Mouse (Mus musculus) midbrain, embryonic 12.5 days (tissue): ENCODE results near the gene Snd1. TPM values are rescaled to one million over a fixed set of nuclear protein-coding genes. Genes with fewer than 3 reads are reported as not detected.

Experiments used
- ATAC-seq: fragments of 200-750 bp; cut with Nextera tagmentation; 2 replicates; pipeline ENCODE4 v1.8.0; 2017; ENCODE audit warnings: low read depth, moderate TSS enrichment, moderate library complexity; ENCODE audit not compliant: low FRiP score
- H3K27ac ChIP-seq: fragments of 300-500 bp; sonication (generic); replicated peaks from 2 replicates; pipeline ENCODE4 v1.5.1; 2016; ENCODE audit warnings: mild to moderate bottlenecking
- H3K27me3 ChIP-seq: fragments of 300-500 bp; sonication (generic); 2 replicates; pipeline ENCODE4 v1.6.1; 2016; ENCODE audit warnings: mild to moderate bottlenecking
- H3K36me3 ChIP-seq: fragments of 300-500 bp; sonication (generic); 2 replicates; pipeline ENCODE4 v1.6.1; 2016
- H3K4me1 ChIP-seq: fragments of 300-500 bp; sonication (generic); 2 replicates; pipeline ENCODE4 v1.6.1; 2016
- H3K4me2 ChIP-seq: fragments of 300-500 bp; sonication (generic); replicated peaks from 2 replicates; pipeline ENCODE4 v1.6.1; 2016; ENCODE audit warnings: mild to moderate bottlenecking, moderate library complexity
- H3K4me3 ChIP-seq: fragments of 300-500 bp; sonication (generic); 2 replicates; pipeline ENCODE4 v1.5.1; 2016; ENCODE audit warnings: mild to moderate bottlenecking
- H3K9ac ChIP-seq: fragments of 300-500 bp; sonication (generic); replicated peaks from 2 replicates; pipeline ENCODE4 v1.6.1; 2016; ENCODE audit warnings: mild to moderate bottlenecking, moderate library complexity
- H3K9me3 ChIP-seq: fragments of 300-500 bp; sonication (generic); 2 replicates; pipeline ENCODE4 v1.6.1; 2016; ENCODE audit warnings: mild to moderate bottlenecking
- WGBS: fragments of 180-500 bp; shearing (Covaris S2); methylation state at CpG from one replicate; pipeline ENCODE4 v1.1.7; 2016; 5-methylcytosine and 5-hydroxymethylcytosine counted together
- polyA plus RNA-seq: library from polyadenylated mRNA; unstranded; fragments of >200 nt; fragmentation: Nextera tagmentation; extraction: Ambion mirVana; gene quantifications from 2 replicates; pipeline ENCODE4 v1.2.1, GENCODE M21; 2016

The Snd1 gene
- polyA plus RNA-seq, 1 experiment from 2014 or later: 106 TPM

GRCm38 (mm10) chr6:28729236-28729635, 254.3 kb downstream of the Snd1 start:
- 54% methylated on average over 3 of the region's 3 CpGs for WGBS
- Histone ChIP-seq H3K27ac (0 out of 2 replicates have a peak overlapping the region, but pooled peaks have one; percentile 35), H3K4me1 (peaks cover 19% of the 10 kb centered on the region), H3K4me3 (no peak overlapping the region), H3K9me3 (no peaks in the 10 kb centered on the region), H3K36me3 (no peaks in the 10 kb centered on the region), H3K4me2 (no peak overlapping the region; the same call in 1 of the 2 replicates), H3K27me3 (no peaks in the 10 kb centered on the region), H3K9ac (no peak overlapping the region)
- ATAC-seq: 0 out of 2 replicates have a peak, but pooled peaks have one; percentile 34

- peak; percentile 19; the same call in 1 of the 2 replicates for ATAC-seq
- H3K27me3 ChIP-seq: no peaks in the 10 kb centered on the region
- 0 out of 2 replicates have a peak overlapping the region, but pooled peaks have one; percentile 35 for H3K27ac ChIP-seq
Observed at GRCm38 (mm10) chr6:28729649-28730048, 254.7 kb downstream of the Snd1 start.

DNA sequence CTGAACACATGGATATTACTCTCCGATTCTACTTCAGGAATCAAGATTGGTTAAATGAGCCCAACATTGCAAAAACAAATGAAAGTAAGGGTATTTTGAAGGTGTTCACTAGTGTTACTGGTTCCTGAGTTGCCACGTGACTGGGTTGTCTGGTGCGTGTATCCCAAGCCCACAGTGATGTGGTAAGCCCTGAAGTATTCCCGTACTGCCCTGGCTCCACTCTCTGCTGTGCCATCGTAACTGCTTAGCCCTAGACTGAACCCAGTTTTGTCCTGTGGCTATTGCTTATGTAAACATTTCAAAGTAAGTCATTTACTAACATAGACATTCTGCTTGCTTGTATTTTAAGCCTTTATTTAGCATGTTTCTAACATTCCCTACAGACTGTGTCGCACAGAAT, 256.3 kb downstream of the Snd1 start:
- Histone ChIP-seq H3K9me3 (no peaks in the 10 kb centered on the region), H3K9ac (no peak overlapping the region), H3K27me3 (no peaks in the 10 kb centered on the region), H3K36me3 (no peaks in the 10 kb centered on the region), H3K4me1 (peaks cover 19% of the 10 kb centered on the region), H3K4me3 (no peak overlapping the region), H3K27ac (no peak overlapping the region), H3K4me2 (no peak overlapping the region)
- WGBS: 94% methylated on average over 6 of the region's 6 CpGs
- ATAC-seq: no peak

More at GRCm38 (mm10) chr6:28729649-28730048, 254.7 kb downstream of the Snd1 start:
- WGBS: 31% methylated on average over 2 of the region's 2 CpGs
- H3K9me3 ChIP-seq: no peaks in the 10 kb centered on the region
- H3K4me3 ChIP-seq: no peak overlapping the region
- no peak overlapping the region; the same call in 1 of the 2 replicates for H3K4me2 ChIP-seq
- no peaks in the 10 kb centered on the region for H3K36me3 ChIP-seq
- peaks cover 19% of the 10 kb centered on the region for H3K4me1 ChIP-seq
- H3K9ac ChIP-seq: no peak overlapping the region

GRCm38 (mm10) chr6:28733884-28734647, 259.1 kb downstream of the Snd1 start:
- Histone ChIP-seq H3K4me1 (peaks cover 10% of the 10 kb centered on the region), H3K27me3 (no peaks in the 10 kb centered on the region), H3K9ac (no peak overlapping the region), H3K9me3 (no peaks in the 10 kb centered on the region), H3K4me3 (no peak overlapping the region), H3K36me3 (no peaks in the 10 kb centered on the region), H3K4me2 (no peak overlapping the region), H3K27ac (no peak overlapping the region)
- ATAC-seq: no peak
- WGBS: 75% methylated on average over 5 of the region's 5 CpGs

GRCm38 (mm10) chr6:28735116-28735515, 260.2 kb downstream of the Snd1 start:
- no peak for ATAC-seq
- no peaks in the 10 kb centered on the region for H3K27me3 ChIP-seq
- no peak overlapping the region for H3K4me2 ChIP-seq
- no peak overlapping the region for H3K27ac ChIP-seq
- no peak overlapping the region for H3K9ac ChIP-seq
- no peak overlapping the region for H3K4me3 ChIP-seq
- WGBS: 80% methylated on average over 9 of the region's 9 CpGs
- no peaks in the 10 kb centered on the region for H3K9me3 ChIP-seq
- no peaks in the 10 kb centered on the region for H3K36me3 ChIP-seq
- H3K4me1 ChIP-seq: no peaks in the 10 kb centered on the region

DNA sequence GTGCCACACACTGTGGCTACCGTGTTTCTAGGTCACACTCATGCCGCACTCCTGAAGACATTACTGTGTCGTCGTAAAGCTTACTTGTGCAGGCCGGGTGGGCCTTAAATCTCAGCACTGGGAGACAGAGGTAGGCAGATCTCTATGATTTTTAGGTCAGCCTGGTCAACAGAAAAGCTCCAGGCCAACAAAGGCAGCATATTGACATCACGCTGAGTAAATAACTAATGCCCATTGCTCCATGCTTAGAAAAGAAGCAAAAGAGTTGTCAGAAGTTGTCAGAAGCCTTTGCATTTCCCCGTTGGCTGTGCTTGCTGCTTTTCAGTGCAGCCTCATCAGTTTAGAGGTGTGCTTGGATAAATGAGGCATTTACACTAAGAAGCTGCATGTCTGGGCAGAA, 261.7 kb downstream of the Snd1 start:
- Histone ChIP-seq H3K4me3 (no peak overlapping the region), H3K9ac (no peak overlapping the region), H3K4me1 (no peaks in the 10 kb centered on the region), H3K4me2 (no peak overlapping the region), H3K27ac (no peak overlapping the region), H3K27me3 (no peaks in the 10 kb centered on the region), H3K9me3 (no peaks in the 10 kb centered on the region), H3K36me3 (no peaks in the 10 kb centered on the region)
- ATAC-seq: no peak
- WGBS: 61% methylated on average over 7 of the region's 7 CpGs

GRCm38 (mm10) chr6:28737601-28738000, 262.7 kb downstream of the Snd1 start:
- H3K27me3 ChIP-seq: no peaks in the 10 kb centered on the region
- H3K4me1 ChIP-seq: no peaks in the 10 kb centered on the region
- WGBS: 88% methylated on average over 1 of the region's 1 CpGs
- H3K36me3 ChIP-seq: no peaks in the 10 kb centered on the region
- H3K9me3 ChIP-seq: no peaks in the 10 kb centered on the region
- no peak overlapping the region for H3K9ac ChIP-seq
- H3K4me3 ChIP-seq: no peak overlapping the region
- no peak overlapping the region for H3K4me2 ChIP-seq
- H3K27ac ChIP-seq: no peak overlapping the region
- no peak for ATAC-seq

DNA sequence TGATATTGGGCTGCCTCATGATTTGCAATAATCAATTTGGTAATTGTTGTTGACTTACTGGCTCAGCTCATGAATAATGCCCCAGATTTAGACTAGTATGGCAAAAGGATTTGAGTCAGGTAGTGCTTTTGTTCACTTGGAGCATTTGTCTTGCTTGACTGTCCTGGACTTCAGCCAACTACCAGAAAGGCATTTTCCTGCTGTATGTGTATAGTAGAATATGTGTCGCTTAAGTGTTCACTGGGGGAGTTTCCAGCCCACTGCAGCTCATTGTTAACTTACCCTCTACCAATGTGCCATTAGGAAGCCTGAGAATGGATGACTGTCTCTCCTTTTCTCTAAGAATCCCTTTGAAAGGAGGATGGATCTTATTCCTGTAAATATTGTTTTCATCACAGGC, 268.6 kb downstream of the Snd1 start:
- no peaks in the 10 kb centered on the region; the same call in 1 of the 2 replicates for H3K36me3 ChIP-seq

GRCm38 (mm10) chr6:28745864-28746263, 270.9 kb downstream of the Snd1 start:
- no peak overlapping the region for H3K27ac ChIP-seq
- no peak overlapping the region for H3K4me3 ChIP-seq
- no peaks in the 10 kb centered on the region for H3K27me3 ChIP-seq
- peaks cover 26% of the 10 kb centered on the region for H3K4me1 ChIP-seq
- H3K36me3 ChIP-seq: no peaks in the 10 kb centered on the region; the same call in 1 of the 2 replicates
- ATAC-seq: no peak
- no peak overlapping the region for H3K4me2 ChIP-seq
- 81% methylated on average over 7 of the region's 7 CpGs for WGBS
- H3K9ac ChIP-seq: no peak overlapping the region
- H3K9me3 ChIP-seq: no peaks in the 10 kb centered on the region

More for the DNA sequence above, 268.6 kb downstream of the Snd1 start:
- Histone ChIP-seq H3K27ac (no peak overlapping the region), H3K9ac (no peak overlapping the region), H3K27me3 (no peaks in the 10 kb centered on the region), H3K4me2 (no peak overlapping the region), H3K4me1 (peaks cover 14% of the 10 kb centered on the region), H3K9me3 (no peaks in the 10 kb centered on the region), H3K4me3 (no peak overlapping the region)
- WGBS: 63% methylated on average over 1 of the region's 1 CpGs
- no peak for ATAC-seq

DNA sequence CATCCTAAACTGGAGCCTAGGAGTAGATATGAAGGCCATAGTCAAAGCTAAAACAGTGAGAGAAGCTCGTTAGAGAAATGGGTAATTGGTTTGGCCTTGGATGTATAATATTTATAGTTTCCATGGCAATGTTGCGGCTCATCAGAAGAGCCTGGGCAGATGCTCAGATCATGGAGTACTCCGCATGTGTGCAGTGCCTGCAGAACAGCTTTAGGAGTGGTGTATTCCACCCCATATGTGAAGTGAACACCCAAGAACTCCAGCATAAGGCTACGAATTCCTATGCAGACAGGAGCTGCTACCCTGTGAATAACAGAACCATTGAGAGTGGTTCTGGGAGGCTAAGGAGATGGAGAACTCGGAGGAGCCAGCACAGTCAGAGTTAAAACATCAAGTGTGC, 272.1 kb downstream of the Snd1 start:
- WGBS: 89% methylated on average over 5 of the region's 5 CpGs

DNA sequence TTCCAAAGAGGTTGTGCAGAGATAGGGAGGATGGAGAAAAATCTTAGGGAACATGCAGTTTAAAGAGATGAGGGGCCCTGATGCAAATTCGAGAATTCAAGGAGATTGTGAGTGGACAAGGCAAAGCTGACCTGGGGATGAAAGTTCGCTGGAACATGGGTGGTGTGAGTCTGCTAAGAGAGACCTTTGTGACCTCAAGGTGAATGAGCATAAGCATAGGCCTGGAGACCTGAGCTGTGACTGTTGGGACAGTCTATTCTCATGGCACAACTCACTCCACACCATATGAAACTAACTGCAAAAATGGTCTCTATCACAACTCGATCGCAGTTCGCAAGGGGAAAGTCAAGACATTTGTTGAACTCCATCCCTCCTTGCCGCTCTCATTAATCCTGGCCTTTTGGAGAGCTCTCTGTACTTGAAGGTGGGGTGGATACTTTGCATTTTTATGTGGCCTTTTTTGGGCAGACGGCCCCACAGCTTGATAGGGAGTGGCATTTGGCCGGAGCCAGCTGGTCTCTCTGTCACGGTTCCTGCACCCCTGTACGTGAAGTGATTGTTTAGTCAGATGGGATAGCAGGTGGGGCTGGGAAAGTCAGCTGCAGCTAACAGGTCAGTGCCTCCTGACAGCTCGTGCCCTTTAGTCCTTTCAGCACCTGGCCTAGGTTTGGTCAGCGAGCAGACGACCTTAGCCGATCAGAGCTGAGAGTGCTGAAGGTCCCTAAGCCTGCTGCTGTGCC, 273.2 kb downstream of the Snd1 start:
- Histone ChIP-seq H3K9ac (no peak overlapping the region), H3K27ac (0 out of 2 replicates have a peak overlapping the region, but pooled peaks have one; percentile 16), H3K4me1 (peaks cover 26% of the 10 kb centered on the region), H3K27me3 (no peaks in the 10 kb centered on the region), H3K4me3 (no peak overlapping the region), H3K36me3 (no peaks in the 10 kb centered on the region; the same call in 1 of the 2 replicates), H3K9me3 (no peaks in the 10 kb centered on the region), H3K4me2 (no peak overlapping the region)
- 0 out of 2 replicates have a peak, but pooled peaks have one; percentile 27 for ATAC-seq
- 64% methylated on average over 14 of the region's 14 CpGs for WGBS

More for the DNA sequence above, 272.1 kb downstream of the Snd1 start:
- peaks cover 26% of the 10 kb centered on the region for H3K4me1 ChIP-seq
- no peak for ATAC-seq
- H3K4me2 ChIP-seq: no peak overlapping the region
- H3K27ac ChIP-seq: no peak overlapping the region
- H3K9ac ChIP-seq: no peak overlapping the region
- no peak overlapping the region for H3K4me3 ChIP-seq
- H3K9me3 ChIP-seq: no peaks in the 10 kb centered on the region
- no peaks in the 10 kb centered on the region for H3K27me3 ChIP-seq
- no peaks in the 10 kb centered on the region; the same call in 1 of the 2 replicates for H3K36me3 ChIP-seq

GRCm38 (mm10) chr6:28749224-28749623, 274.3 kb downstream of the Snd1 start:
- ATAC-seq: no peak
- H3K4me2 ChIP-seq: no peak overlapping the region
- no peak overlapping the region for H3K9ac ChIP-seq
- peaks cover 18% of the 10 kb centered on the region for H3K4me1 ChIP-seq
- H3K27me3 ChIP-seq: no peaks in the 10 kb centered on the region; the same call in 1 of the 2 replicates
- WGBS: 70% methylated on average over 3 of the region's 3 CpGs
- H3K27ac ChIP-seq: no peak overlapping the region
- H3K36me3 ChIP-seq: no peaks in the 10 kb centered on the region; the same call in 1 of the 2 replicates
- H3K9me3 ChIP-seq: no peaks in the 10 kb centered on the region
- H3K4me3 ChIP-seq: no peak overlapping the region
